Mouse (Mus musculus): ENCODE results near the gene Lpcat2. TPM values are rescaled to one million over a fixed set of nuclear protein-coding genes. Genes with fewer than 3 reads are reported as not detected.

The Lpcat2 gene
- total and polyA plus RNA-seq, 3 experiments: 5.2 to 7.5 TPM; not detected in 1

GRCm38 (mm10) chr8:92839161-92839560, 16.0 kb upstream of the Lpcat2 start:
- H3K79me2 ChIP-seq (ENCODE audit: control insufficient read depth, insufficient read depth, low read length, poor library complexity): no peaks in the 10 kb centered on the region
- no peaks in the 10 kb centered on the region for H3K27me3 ChIP-seq (ENCODE audit: control insufficient read depth in 1 of 2, insufficient read depth in 2 of 2, low read length in 2 of 2)
- H3K9me3 ChIP-seq (replicated peaks; ENCODE audit: insufficient read depth, low read length): no peaks in the 10 kb centered on the region
- H3K9ac ChIP-seq (ENCODE audit: control insufficient read depth, low read depth, low read length, poor library complexity, severe bottlenecking): no peak overlapping the region
- TF ChIP-seq ZKSCAN1 (IDR thresholded peaks at IDR 0.05; ENCODE audit: low read depth, low read length) (no peak), BHLHE40 (IDR thresholded peaks at IDR 0.05; ENCODE audit: borderline replicate concordance, low read depth, low read length) (no peak), ELF1 (IDR thresholded peaks at IDR 0.05; ENCODE audit: low read depth, low read length) (no peak), TAL1 (IDR thresholded peaks at IDR 0.05; ENCODE audit: low read length) (no peak), TBP (IDR thresholded peaks at IDR 0.05; ENCODE audit: low read depth, low read length) (no peak), POLR2AphosphoS5 (IDR thresholded peaks at IDR 0.05; ENCODE audit: borderline replicate concordance, low read depth, low read length) (no peak), CHD1 (IDR thresholded peaks at IDR 0.05; ENCODE audit: low read depth, low read length) (no peak)
- no peak for DNase-seq (ENCODE audit: low read depth, low spot score)
- no peaks in the 10 kb centered on the region for H3K4me1 ChIP-seq (ENCODE audit: control insufficient read depth in 1 of 2, insufficient read depth in 2 of 2, low read length in 2 of 2)
- H3K36me3 ChIP-seq (ENCODE audit: control insufficient read depth in 1 of 2, insufficient read depth in 2 of 2, low read length in 2 of 2): no peaks in the 10 kb centered on the region
- H3K27ac ChIP-seq (ENCODE audit: control insufficient read depth, low read depth, low read length): no peak overlapping the region
- no peak overlapping the region for H3K4me3 ChIP-seq (ENCODE audit: control insufficient read depth in 1 of 2, insufficient read depth in 1 of 2, low read depth in 2 of 2, low read length in 2 of 2)

DNA sequence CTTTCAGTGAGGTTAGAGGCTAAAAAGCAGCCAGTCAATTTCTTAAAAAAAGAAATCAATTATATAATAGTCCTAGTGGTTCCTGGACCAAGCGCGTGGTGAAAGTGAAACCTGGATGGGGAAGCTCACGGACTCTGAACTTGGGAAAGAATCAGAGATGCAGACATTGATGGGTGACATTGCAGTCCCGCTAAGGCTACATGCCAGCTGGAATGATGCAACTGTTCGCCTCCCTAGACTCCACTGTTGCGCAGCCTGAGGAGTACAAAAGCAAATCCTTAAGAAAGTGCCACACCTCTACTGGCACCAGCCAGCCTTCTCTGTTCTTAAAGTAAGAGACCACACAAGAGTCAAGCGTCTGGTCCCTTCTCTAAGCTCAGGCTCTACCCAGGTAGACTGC, 15.3 kb upstream of the Lpcat2 start:
- Histone ChIP-seq H3K4me3 (ENCODE audit: control insufficient read depth in 1 of 2, insufficient read depth in 1 of 2, low read depth in 2 of 2, low read length in 2 of 2) (no peak overlapping the region), H3K36me3 (ENCODE audit: control insufficient read depth in 1 of 2, insufficient read depth in 2 of 2, low read length in 2 of 2) (no peaks in the 10 kb centered on the region), H3K27ac (ENCODE audit: control insufficient read depth, low read depth, low read length) (no peak overlapping the region), H3K27me3 (ENCODE audit: control insufficient read depth in 1 of 2, insufficient read depth in 2 of 2, low read length in 2 of 2) (no peaks in the 10 kb centered on the region), H3K4me1 (ENCODE audit: control insufficient read depth in 1 of 2, insufficient read depth in 2 of 2, low read length in 2 of 2) (no peaks in the 10 kb centered on the region), H3K9me3 (replicated peaks; ENCODE audit: insufficient read depth, low read length) (no peaks in the 10 kb centered on the region), H3K9ac (ENCODE audit: control insufficient read depth, low read depth, low read length, poor library complexity, severe bottlenecking) (no peak overlapping the region), H3K79me2 (ENCODE audit: control insufficient read depth, insufficient read depth, low read length, poor library complexity) (no peaks in the 10 kb centered on the region)
- no peak for TF ChIP-seq NELFE (IDR thresholded peaks at IDR 0.05; ENCODE audit: low read depth, low read length)
- no peak for TF ChIP-seq ELF1 (IDR thresholded peaks at IDR 0.05; ENCODE audit: low read depth, low read length)
- TF ChIP-seq EP300 (IDR thresholded peaks at IDR 0.05; ENCODE audit: low read depth in 1 of 2, low read length in 2 of 2): no peak
- TF ChIP-seq BHLHE40 (IDR thresholded peaks at IDR 0.05; ENCODE audit: borderline replicate concordance, low read depth, low read length): no peak
- TF ChIP-seq MAX (IDR thresholded peaks at IDR 0.05; ENCODE audit: low read length): no peak
- no peak for TF ChIP-seq TBP (IDR thresholded peaks at IDR 0.05; ENCODE audit: low read depth, low read length)
- TF ChIP-seq HCFC1 (IDR thresholded peaks at IDR 0.05; ENCODE audit: low read depth, low read length): no peak
- no peak for TF ChIP-seq USF2 (IDR thresholded peaks at IDR 0.05; ENCODE audit: borderline replicate concordance in 1 of 2, insufficient read depth in 1 of 2, low read depth in 1 of 2, low read length in 2 of 2)
- no peak for TF ChIP-seq POLR2A (IDR thresholded peaks at IDR 0.05; ENCODE audit: control insufficient read depth in 1 of 2, insufficient read depth in 1 of 2, low read depth in 1 of 2, low read length in 2 of 2, poor library complexity in 1 of 2)
- TF ChIP-seq SMC3 (IDR thresholded peaks at IDR 0.05; ENCODE audit: low read depth, low read length): no peak
- no peak for TF ChIP-seq NRF1 (IDR thresholded peaks at IDR 0.05; ENCODE audit: insufficient read depth, low read depth, low read length, poor library complexity, severe bottlenecking)
- no peak for TF ChIP-seq MAZ (IDR thresholded peaks at IDR 0.05; ENCODE audit: low read depth, low read length)
- TF ChIP-seq GABPA (IDR thresholded peaks at IDR 0.05; ENCODE audit: low read depth, low read length): no peak
- TF ChIP-seq POLR2AphosphoS2 (IDR thresholded peaks at IDR 0.05; ENCODE audit: low read length): no peak
- TF ChIP-seq GATA1 (IDR thresholded peaks at IDR 0.05; ENCODE audit: low read depth, low read length): no peak
- no peak for TF ChIP-seq TCF12 (IDR thresholded peaks at IDR 0.05; ENCODE audit: low read depth, low read length)
- TF ChIP-seq ZKSCAN1 (IDR thresholded peaks at IDR 0.05; ENCODE audit: low read depth, low read length): no peak
- DNase-seq (ENCODE audit: low read depth, low spot score): no peak

All from MEL (cell line).